Mouse (Mus musculus): Measurements from ENCODE around the gene Tcp11l2. TPM values are rescaled to one million over a fixed set of nuclear protein-coding genes. Genes with fewer than 3 reads are reported as not detected.

Tcp11l2 gene
- polyA plus RNA-seq, 1 experiment: 8.9 TPM

DNA sequence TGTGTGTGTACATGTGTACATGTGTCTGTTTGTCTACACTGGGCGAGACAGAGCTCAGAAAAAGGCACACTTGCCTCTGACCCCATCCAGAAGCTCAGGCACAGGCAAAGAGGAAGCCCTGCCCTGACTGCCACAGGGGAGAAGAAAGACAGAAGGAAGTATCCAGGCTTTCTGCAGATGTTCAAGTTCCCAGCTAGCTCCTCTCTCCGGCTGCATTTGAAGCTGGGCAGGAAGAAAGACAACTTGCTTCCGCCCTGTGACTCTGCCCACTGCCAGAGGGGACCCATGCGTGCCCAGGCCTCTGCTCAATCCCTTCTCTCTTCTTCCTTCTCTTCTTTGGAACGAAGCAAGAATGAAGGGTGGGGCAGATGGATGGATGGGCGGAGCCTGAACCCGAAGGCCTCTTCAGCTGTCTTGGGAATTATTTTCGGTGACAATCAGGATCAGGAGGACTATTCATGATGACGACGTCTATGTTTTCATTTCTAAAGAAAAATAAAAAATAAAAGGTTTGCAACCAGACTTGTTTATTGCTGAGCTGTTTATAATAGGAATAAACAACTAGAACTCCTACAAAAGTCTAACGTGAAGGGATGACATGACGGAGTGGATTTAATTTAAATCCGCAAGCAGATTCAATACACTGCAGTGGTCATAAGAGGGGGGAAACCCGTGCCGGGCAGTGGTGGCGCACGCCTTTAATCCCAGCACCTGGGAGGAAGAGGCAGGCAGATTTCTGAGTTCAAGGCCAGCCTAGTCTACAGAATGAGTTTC, 27.1 kb upstream of the Tcp11l2 start:
- no peaks in the 10 kb centered on the region; the same call in 1 of the 2 replicates for H3K4me1 ChIP-seq (ENCODE audit: control insufficient read depth, insufficient read depth, insufficient read length, low read length)
- H3K4me3 ChIP-seq (ENCODE audit: insufficient read depth, low read depth, low read length): no peak overlapping the region
- peak overlapping the region; percentile 62 for H3K27ac ChIP-seq (replicated peaks; ENCODE audit: low read depth, low read length)

DNA sequence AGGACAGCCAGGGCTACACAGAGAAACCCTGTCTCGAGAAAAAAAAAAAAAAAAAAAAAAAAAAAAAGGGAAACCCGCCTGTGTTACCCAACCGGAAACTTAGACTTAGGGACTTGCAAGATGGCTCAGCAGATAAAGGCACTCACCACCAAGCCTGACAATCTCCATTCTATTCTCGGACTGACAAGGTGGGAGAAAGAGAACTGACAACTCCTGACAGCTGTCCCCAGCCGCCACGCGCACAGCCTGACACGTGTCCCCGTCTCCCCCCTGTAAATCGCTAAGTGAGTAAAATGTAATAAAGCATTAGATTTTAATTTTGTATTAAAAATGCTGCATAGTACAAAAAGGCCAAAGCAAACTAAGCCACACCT, 26.5 kb upstream of the Tcp11l2 start:
- H3K27ac ChIP-seq (replicated peaks; ENCODE audit: low read depth, low read length): no peak overlapping the region
- H3K4me1 ChIP-seq (ENCODE audit: control insufficient read depth, insufficient read depth, insufficient read length, low read length): no peaks in the 10 kb centered on the region; the same call in 1 of the 2 replicates
- no peak overlapping the region for H3K4me3 ChIP-seq (ENCODE audit: insufficient read depth, low read depth, low read length)

DNA sequence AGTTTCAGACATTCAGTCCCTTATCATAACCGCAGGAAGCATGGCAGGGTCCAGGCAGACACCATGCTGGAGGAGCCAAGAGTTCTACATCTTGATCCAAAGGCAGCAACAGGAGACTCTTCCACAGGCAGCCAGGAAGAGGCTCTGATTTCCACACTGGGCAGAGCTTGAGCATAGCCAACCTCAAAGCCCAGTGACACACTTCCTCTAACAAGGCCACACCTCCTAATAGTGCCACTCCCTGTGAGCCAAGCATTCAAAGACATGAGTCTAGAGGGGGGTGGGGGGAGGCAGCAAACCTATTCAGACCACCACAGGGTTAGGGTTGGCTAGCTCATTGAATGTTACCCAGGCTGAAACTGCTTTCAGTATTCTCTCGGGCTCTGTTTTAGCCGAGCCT, 24.6 kb upstream of the Tcp11l2 start:
- Histone ChIP-seq H3K27ac (replicated peaks; ENCODE audit: low read depth, low read length) (no peak overlapping the region), H3K4me3 (ENCODE audit: insufficient read depth, low read depth, low read length) (no peak overlapping the region), H3K4me1 (ENCODE audit: control insufficient read depth, insufficient read depth, insufficient read length, low read length) (no peaks in the 10 kb centered on the region; the same call in 1 of the 2 replicates)

DNA sequence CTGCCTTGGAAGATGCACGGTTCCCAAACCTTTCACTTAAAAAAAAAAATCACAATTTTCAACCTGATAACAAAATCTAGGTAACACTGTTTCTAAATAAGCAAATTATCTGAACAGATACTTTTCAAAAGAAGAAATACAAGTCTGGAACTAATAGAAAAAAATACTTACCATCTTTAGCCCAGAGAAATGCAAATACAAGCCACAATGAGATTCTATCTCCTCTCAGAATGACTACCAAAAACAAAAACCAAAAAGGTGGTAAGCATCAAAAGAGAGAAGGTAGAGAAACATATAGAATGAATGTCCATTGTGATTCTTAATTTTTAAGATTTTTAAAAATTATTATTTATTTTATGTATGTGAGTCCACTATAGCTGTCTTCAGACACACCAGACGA, 23.9 kb upstream of the Tcp11l2 start:
- H3K4me1 ChIP-seq (ENCODE audit: control insufficient read depth, insufficient read depth, insufficient read length, low read length): no peaks in the 10 kb centered on the region; the same call in 1 of the 2 replicates
- H3K4me3 ChIP-seq (ENCODE audit: insufficient read depth, low read depth, low read length): no peak overlapping the region
- H3K27ac ChIP-seq (replicated peaks; ENCODE audit: low read depth, low read length): no peak overlapping the region

DNA sequence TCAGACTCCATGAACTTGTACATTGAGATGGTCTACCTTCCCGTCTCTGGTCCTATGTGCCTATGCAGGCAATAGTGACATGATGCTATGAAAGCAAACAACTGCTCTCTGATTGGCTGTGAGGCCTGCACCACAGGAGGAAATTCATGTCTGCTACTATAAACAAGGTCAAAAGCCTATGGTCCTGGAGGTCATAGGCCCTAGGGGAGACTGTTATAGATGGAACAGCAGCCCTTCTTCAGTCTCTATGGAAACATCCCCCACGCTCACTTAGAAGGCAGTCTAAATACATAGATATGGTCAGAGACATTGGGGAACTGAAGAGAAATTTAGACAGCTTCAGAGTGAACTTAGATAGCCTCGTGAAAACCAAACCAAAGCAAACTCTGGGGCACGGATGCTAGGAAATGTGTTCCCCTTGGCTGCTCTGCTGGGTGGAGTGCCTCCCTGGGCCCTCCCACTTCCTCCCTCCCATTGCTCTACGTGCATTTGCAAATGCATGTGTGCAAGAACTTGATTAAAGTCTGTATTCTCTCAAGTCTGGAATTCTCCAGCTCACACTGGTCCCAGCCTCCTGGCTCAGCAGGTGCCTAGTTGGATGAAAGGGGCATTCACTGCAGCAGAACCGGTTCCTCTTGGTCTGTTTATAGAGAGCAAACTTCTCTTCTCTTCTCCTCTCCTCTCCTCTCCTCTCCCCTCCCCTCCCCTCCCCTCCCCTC, 22.0 kb upstream of the Tcp11l2 start:
- Histone ChIP-seq H3K27ac (replicated peaks; ENCODE audit: low read depth, low read length) (no peak overlapping the region), H3K4me3 (ENCODE audit: insufficient read depth, low read depth, low read length) (no peak overlapping the region), H3K4me1 (ENCODE audit: control insufficient read depth, insufficient read depth, insufficient read length, low read length) (no peaks in the 10 kb centered on the region)

DNA sequence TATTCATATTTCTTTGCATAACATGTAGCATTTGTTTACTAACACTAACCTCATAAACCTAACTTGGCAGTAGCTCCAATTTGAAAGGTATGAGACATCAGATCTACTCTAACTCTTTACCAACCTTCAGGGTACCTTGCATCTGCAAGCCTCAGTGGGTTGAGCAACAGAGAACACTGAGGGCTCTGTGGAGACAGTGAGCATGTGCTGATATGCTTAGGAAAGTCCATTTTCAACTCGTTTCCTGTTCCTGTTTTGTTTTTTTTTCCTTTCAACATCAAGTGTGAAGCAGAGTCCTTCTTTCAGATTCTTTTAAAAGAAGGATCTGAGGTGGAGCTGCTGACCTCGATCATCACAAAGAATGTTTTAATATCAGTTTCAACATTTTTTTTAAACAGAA, 20.3 kb upstream of the Tcp11l2 start:
- H3K4me3 ChIP-seq (ENCODE audit: insufficient read depth, low read depth, low read length): no peak overlapping the region
- no peaks in the 10 kb centered on the region for H3K4me1 ChIP-seq (ENCODE audit: control insufficient read depth, insufficient read depth, insufficient read length, low read length)

DNA sequence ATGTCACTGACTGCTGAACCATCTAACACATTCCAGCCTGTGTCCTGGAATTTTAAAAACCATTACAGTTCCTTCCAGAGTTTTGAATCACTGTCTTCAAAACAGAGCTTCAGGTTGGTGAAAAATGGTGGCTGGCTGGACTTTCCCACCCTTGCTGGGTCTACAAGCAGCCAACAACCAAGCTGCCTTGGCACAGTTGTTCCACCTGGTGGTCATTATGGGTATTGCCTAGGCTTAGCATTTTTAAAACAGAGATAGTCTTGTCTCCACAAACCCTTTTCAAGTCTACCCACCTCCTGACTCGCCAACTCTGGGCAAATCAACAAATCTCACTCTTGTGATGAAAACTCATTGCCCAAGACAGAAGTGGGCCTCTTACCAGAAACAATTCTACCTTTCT, 17.9 kb upstream of the Tcp11l2 start:
- Histone ChIP-seq H3K4me3 (ENCODE audit: insufficient read depth, low read depth, low read length) (no peak overlapping the region), H3K27ac (replicated peaks; ENCODE audit: low read depth, low read length) (no peak overlapping the region), H3K4me1 (ENCODE audit: control insufficient read depth, insufficient read depth, insufficient read length, low read length) (peaks cover 2% of the 10 kb centered on the region; the same call in 1 of the 2 replicates)

More for the DNA sequence above, 20.3 kb upstream of the Tcp11l2 start:
- H3K27ac ChIP-seq (replicated peaks; ENCODE audit: low read depth, low read length): no peak overlapping the region

DNA sequence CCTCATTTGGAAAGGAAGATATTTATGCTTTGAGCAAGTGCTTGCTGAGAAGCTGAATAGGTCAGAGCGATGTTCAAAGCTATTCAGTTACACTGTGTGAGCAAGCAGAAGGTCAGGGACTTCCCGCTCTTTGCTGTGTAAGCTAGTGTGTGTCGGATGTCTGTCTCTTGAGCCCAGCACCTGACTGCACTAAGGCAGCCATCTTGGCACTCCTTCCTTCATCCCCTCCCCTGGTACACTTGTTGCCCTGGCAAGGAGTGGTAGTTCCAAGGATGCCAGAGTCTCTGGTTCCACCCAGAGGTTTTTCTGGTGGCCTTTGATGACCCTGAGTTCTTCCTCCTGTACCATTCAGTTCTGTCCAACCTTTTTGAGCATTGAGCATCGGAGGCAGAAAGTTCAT, 16.4 kb upstream of the Tcp11l2 start:
- H3K27ac ChIP-seq (replicated peaks; ENCODE audit: low read depth, low read length): no peak overlapping the region
- no peak overlapping the region for H3K4me3 ChIP-seq (ENCODE audit: insufficient read depth, low read depth, low read length)
- peaks cover 2% of the 10 kb centered on the region; the same call in 1 of the 2 replicates for H3K4me1 ChIP-seq (ENCODE audit: control insufficient read depth, insufficient read depth, insufficient read length, low read length)

DNA sequence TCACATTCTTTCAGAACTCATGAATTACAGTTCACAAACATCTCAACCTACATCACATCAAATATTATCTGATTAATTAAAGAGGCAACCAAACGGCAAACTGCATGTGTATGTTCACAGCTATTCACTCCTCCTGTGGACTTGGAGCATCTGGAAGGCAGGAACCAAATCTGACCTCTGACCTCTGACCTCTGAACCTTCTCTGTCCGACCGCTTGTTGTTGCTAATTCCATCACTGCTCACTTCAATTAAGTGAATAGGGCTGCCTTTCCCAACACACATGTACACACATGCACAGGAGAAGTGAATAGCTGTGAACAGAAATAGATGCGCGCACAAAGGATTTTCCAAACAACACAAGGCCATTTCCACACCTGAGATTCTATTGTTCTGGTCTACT, 14.3 kb upstream of the Tcp11l2 start:
- Histone ChIP-seq H3K4me1 (ENCODE audit: control insufficient read depth, insufficient read depth, insufficient read length, low read length) (peaks cover 2% of the 10 kb centered on the region; the same call in 1 of the 2 replicates), H3K27ac (replicated peaks; ENCODE audit: low read depth, low read length) (no peak overlapping the region)

DNA sequence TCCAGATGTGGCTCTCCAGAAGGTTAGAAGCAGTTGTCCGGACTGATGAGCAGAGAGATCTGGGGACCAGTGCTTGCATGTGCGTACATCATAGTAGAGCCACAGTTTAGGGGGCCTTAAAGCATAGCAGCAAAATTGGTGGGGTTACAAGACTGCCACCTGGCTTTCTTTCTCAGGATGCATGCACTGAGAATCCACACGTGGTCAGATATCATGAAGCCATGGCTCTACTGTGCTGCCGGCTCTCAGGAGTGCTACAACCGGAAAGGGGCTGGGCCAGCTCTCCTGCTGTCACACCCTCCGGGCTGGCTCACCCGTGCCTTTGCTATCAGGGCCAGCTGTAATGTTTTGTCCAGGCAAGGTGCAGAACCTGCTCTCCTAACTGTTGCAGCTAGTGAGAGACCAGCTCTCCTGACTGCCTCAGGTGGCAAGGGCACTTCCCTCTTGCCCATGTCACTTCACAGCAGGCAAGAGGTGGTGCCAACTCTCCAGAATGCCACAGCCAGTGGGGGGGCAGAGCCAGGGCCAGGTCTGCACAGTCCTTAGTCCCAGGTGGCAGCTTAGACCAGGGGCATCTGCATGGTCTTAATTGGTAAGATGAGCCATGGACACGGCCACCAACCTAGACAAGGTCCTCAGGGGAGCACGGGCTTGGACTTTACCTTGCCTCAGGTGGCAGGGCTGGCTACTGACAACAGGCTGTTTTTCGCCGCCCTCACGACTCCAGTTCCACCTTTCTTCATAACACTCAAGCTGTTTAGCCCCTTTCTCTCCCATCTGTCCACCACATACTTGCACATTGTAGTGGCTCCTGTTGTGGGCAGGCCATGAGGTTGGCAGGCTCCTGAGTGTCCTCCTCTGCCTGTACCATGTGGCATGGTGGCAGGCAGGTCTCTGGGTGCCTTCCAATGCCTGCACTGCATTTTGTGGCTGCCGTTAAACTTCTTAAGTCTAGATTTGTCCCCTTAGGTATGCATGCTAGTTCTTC, 13.6 kb upstream of the Tcp11l2 start:
- Histone ChIP-seq H3K4me3 (ENCODE audit: insufficient read depth, low read depth, low read length) (no peak overlapping the region), H3K27ac (replicated peaks; ENCODE audit: low read depth, low read length) (no peak overlapping the region), H3K4me1 (ENCODE audit: control insufficient read depth, insufficient read depth, insufficient read length, low read length) (peaks cover 2% of the 10 kb centered on the region; the same call in 1 of the 2 replicates)

More for the DNA sequence above, 14.3 kb upstream of the Tcp11l2 start:
- no peak overlapping the region for H3K4me3 ChIP-seq (ENCODE audit: insufficient read depth, low read depth, low read length)

DNA sequence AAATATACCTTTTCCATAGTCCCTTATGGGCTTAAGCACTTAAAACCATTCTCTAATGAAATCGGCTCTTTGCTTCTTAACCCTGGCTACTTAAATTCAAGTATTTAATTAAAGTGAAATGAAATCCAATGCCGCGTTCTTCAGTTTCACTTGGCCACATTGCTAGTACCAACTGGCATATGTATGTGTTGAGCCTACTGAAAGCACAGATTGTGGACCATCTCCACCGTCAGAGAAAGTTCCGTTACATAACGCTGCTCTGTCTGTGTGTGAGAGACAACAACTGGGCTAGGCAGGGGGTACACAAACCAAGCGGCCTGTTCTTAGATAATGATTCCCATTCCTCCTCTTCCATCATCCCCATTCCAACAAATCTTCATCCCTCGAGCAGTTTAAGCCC, 12.0 kb upstream of the Tcp11l2 start:
- no peak overlapping the region for H3K4me3 ChIP-seq (ENCODE audit: insufficient read depth, low read depth, low read length)
- H3K27ac ChIP-seq (replicated peaks; ENCODE audit: low read depth, low read length): no peak overlapping the region
- peaks cover 2% of the 10 kb centered on the region; the same call in 1 of the 2 replicates for H3K4me1 ChIP-seq (ENCODE audit: control insufficient read depth, insufficient read depth, insufficient read length, low read length)

DNA sequence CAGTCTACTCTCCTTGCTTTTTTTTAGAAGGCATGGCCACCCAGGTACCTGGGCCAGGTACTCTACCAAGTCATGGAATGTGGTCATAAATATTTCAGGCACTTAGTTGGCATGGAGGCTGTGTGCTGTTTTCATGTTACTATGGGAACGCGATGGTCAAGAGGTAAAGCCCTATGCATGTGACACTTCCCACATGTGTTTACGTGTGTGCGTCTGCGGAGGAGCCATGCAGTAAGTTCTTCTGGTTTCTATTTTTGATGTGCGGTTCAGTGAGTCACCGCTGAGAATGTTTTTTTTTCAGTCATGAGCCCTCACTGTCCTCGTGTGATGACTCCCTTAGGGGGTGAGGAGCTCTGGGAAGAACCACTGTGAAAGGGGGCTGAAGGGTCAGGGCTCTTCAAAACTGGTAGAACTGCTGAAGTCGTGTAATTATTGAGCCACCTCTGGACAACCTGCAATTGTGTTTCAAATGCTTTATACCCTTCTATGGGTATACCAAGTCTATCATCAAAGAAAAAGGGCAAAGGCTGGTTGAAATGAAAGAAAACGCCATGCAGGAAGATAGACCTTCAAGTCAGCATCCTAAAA, 5.3 kb upstream of the Tcp11l2 start:
- H3K4me3 ChIP-seq (ENCODE audit: insufficient read depth, low read depth, low read length): no peak overlapping the region
- H3K27ac ChIP-seq (replicated peaks; ENCODE audit: low read depth, low read length): no peak overlapping the region
- no peaks in the 10 kb centered on the region for H3K4me1 ChIP-seq (ENCODE audit: control insufficient read depth, insufficient read depth, insufficient read length, low read length)

DNA sequence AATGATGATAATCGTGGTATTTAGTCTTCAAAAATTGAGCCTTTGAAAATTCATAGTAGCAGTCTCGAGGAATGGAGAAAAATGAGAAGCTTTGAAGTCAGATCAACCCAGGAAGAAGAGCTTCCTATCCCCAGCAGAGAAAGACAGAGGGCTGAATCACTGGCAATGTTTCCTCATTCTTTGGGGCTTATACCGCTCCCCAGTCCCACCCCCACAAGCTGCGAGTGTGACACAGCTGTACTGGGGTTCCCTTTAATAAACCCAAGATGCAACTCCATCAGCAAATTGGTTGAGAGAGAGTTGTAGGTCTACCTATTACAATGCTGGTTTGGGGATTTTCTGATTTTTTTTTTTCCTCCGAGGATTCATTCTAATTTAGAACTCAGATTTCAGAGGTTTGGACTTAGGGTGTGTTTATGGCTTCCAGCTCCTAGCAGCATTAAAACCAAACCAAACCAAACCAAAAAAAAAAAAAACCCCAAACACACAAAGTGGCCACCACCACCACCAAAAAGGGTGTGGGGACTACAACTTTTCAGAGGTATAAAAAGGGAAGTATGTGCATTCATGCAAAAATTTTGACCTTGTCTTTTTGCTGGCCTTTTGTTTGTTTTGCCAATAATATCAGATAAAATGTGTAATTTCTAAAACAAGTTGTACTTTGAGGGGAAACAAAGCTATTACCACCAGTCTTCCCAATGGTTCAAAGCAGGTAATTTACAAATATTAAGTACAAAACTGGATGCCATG, 2.6 kb upstream of the Tcp11l2 start:
- no peak overlapping the region for H3K27ac ChIP-seq (replicated peaks; ENCODE audit: low read depth, low read length)
- peaks cover 12% of the 10 kb centered on the region for H3K4me1 ChIP-seq (ENCODE audit: control insufficient read depth, insufficient read depth, insufficient read length, low read length)
- H3K4me3 ChIP-seq (ENCODE audit: insufficient read depth, low read depth, low read length): no peak overlapping the region

DNA sequence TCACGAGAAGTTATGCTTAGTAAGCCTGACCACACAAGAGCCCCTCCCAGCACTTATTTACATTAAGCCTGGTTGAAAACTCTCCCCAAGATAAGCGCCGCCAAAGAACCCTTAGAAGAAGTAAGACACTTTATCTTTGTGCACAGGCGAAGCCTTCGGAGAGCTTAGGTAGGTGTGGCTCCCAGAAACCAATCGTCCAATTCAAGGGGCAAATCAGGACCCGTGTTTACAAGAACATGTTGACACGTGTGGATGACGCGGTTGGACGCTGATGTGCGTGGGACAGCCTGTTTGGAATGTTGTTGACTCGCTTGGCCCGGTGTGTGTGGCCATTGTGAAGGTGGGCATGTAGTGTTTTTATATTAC, 414 bp upstream of the Tcp11l2 start:
- Histone ChIP-seq H3K4me1 (ENCODE audit: control insufficient read depth, insufficient read depth, insufficient read length, low read length) (peaks cover 20% of the 10 kb centered on the region), H3K4me3 (ENCODE audit: insufficient read depth, low read depth, low read length) (peak overlapping the region; percentile 93), H3K27ac (replicated peaks; ENCODE audit: low read depth, low read length) (peak overlapping the region; percentile 63; the same call in 1 of the 2 replicates)

All from brown adipose tissue, adult 24 weeks (tissue).